Mouse (Mus musculus) lung, embryonic 14.5 days (tissue): ENCODE data around the gene Lrrc4b. TPM values are rescaled to one million over a fixed set of nuclear protein-coding genes. Genes with fewer than 3 reads are reported as not detected.
A peak's percentile ranks its signal among the peaks of the same experiment; 100 is the strongest.

Source experiments
- ATAC-seq: fragments of 200-750 bp; cut with Nextera tagmentation; 2 replicates; pipeline ENCODE4 v1.8.0; 2017; ENCODE audit warnings: mild to moderate bottlenecking, moderate TSS enrichment, moderate library complexity; ENCODE audit not compliant: insufficient read depth
- DNase-seq: peaks from one replicate; pipeline ENCODE4 v3.0.0-alpha.2; 2015
- H3K27ac ChIP-seq: fragments of 300-500 bp; sonication (generic); 2 replicates; pipeline ENCODE4 v1.5.1; 2014; ENCODE audit warnings: low read depth, mild to moderate bottlenecking, moderate library complexity
- H3K27me3 ChIP-seq: fragments of 300-500 bp; sonication (generic); 2 replicates; pipeline ENCODE4 v1.6.1; 2014; ENCODE audit warnings: low read length, control low read depth; ENCODE audit not compliant: insufficient read depth
- H3K36me3 ChIP-seq: fragments of 300-500 bp; sonication (generic); 2 replicates; pipeline ENCODE4 v1.6.1; 2014; ENCODE audit warnings: control low read depth; ENCODE audit not compliant: insufficient read depth
- H3K4me1 ChIP-seq: fragments of 300-500 bp; sonication (generic); 2 replicates; pipeline ENCODE4 v1.6.1; 2014; ENCODE audit warnings: antibody characterized with exemption, control low read depth; ENCODE audit not compliant: insufficient read depth
- H3K4me2 ChIP-seq: fragments of 300-500 bp; sonication (generic); 2 replicates; pipeline ENCODE4 v1.6.1; 2014; ENCODE audit warnings: mild to moderate bottlenecking
- H3K4me3 ChIP-seq: fragments of 300-500 bp; sonication (generic); 2 replicates; pipeline ENCODE4 v1.5.1; 2014; ENCODE audit warnings: low read depth, low read length
- H3K9ac ChIP-seq: fragments of 300-500 bp; sonication (generic); 2 replicates; pipeline ENCODE4 v1.6.1; 2014
- H3K9me3 ChIP-seq: fragments of 300-500 bp; sonication (generic); 2 replicates; pipeline ENCODE4 v1.6.1; 2016; ENCODE audit warnings: low read depth, low read length, control low read depth
- CTCF ChIP-seq: IDR thresholded peaks from 2 replicates; pipeline ENCODE4 v1.5.1; 2016; ENCODE audit warnings: antibody characterized with exemption, low read depth
- WGBS: fragments of 180-500 bp; shearing (Covaris S2); extraction: QIAGEN DNeasy Blood & Tissue Kit; methylation state at CpG from one replicate; pipeline ENCODE4 v1.1.7; 2014; 5-methylcytosine and 5-hydroxymethylcytosine counted together
- polyA plus RNA-seq: library from polyadenylated mRNA; unstranded; fragments of >200 nt; fragmentation: Nextera tagmentation; extraction: Ambion mirVana; gene quantifications from 2 replicates; pipeline ENCODE4 v1.2.1, GENCODE M21; 2014

The Lrrc4b gene
- polyA plus RNA-seq, 1 experiment from 2014 or later: 1.5 TPM

GRCm38 (mm10) chr7:44482836-44483435 is 54.1 kb downstream of the Lrrc4b start:
- H3K4me1 ChIP-seq: no peaks in the 10 kb centered on the region
- no peak for ATAC-seq
- WGBS: 54% methylated on average over 3 of the region's 3 CpGs
- no peaks in the 10 kb centered on the region for H3K27me3 ChIP-seq
- 0 out of 2 replicates have a peak overlapping the region, but pooled peaks have one; percentile 7 for H3K4me2 ChIP-seq
- H3K4me3 ChIP-seq: no peak overlapping the region
- H3K36me3 ChIP-seq: no peaks in the 10 kb centered on the region
- TF ChIP-seq CTCF: no peak
- H3K27ac ChIP-seq: no peak overlapping the region
- no peak overlapping the region for H3K9ac ChIP-seq
- no peak for DNase-seq
- no peaks in the 10 kb centered on the region for H3K9me3 ChIP-seq

- Histone ChIP-seq H3K4me2 (no peak overlapping the region), H3K36me3 (0 out of 2 replicates have a peak, but pooled peaks cover 5% of the 10 kb centered on the region), H3K4me3 (no peak overlapping the region), H3K9me3 (no peaks in the 10 kb centered on the region), H3K27ac (no peak overlapping the region), H3K27me3 (no peaks in the 10 kb centered on the region), H3K9ac (no peak overlapping the region), H3K4me1 (no peaks in the 10 kb centered on the region)
- ATAC-seq (no peak), DNase-seq (no peak)
- WGBS: 91% methylated on average over 1 of the region's 1 CpGs
- no peak for TF ChIP-seq CTCF
Measured at GRCm38 (mm10) chr7:44484109-44484508, 55.3 kb downstream of the Lrrc4b start.

- no peaks in the 10 kb centered on the region for H3K27me3 ChIP-seq
- peak; percentile 91 for DNase-seq
- peak; percentile 99 for TF ChIP-seq CTCF
- peak; percentile 65; the same call in 1 of the 2 replicates for ATAC-seq
- H3K4me2 ChIP-seq: no peak overlapping the region
- H3K27ac ChIP-seq: no peak overlapping the region
- H3K9me3 ChIP-seq: no peaks in the 10 kb centered on the region
- no peak overlapping the region for H3K4me3 ChIP-seq
- no peak overlapping the region for H3K9ac ChIP-seq
- WGBS: 38% methylated on average over 5 of the region's 5 CpGs
- H3K36me3 ChIP-seq: peaks cover 14% of the 10 kb centered on the region
- no peaks in the 10 kb centered on the region for H3K4me1 ChIP-seq
Measured at GRCm38 (mm10) chr7:44484841-44485571, 56.2 kb downstream of the Lrrc4b start.

GRCm38 (mm10) chr7:44485572-44486195 is 56.9 kb downstream of the Lrrc4b start:
- Histone ChIP-seq H3K4me1 (no peaks in the 10 kb centered on the region), H3K9me3 (no peaks in the 10 kb centered on the region), H3K27ac (no peak overlapping the region), H3K27me3 (no peaks in the 10 kb centered on the region), H3K9ac (no peak overlapping the region), H3K4me3 (no peak overlapping the region), H3K36me3 (peaks cover 20% of the 10 kb centered on the region), H3K4me2 (no peak overlapping the region)
- no peak for DNase-seq
- TF ChIP-seq CTCF: no peak
- ATAC-seq: no peak
- WGBS: 60% methylated on average over 7 of the region's 7 CpGs

- 60% methylated on average over 13 of the region's 13 CpGs for WGBS
- Histone ChIP-seq H3K27ac (no peak overlapping the region), H3K36me3 (peaks cover 34% of the 10 kb centered on the region), H3K27me3 (no peaks in the 10 kb centered on the region), H3K9me3 (no peaks in the 10 kb centered on the region), H3K4me3 (no peak overlapping the region), H3K4me2 (no peak overlapping the region), H3K9ac (no peak overlapping the region), H3K4me1 (no peaks in the 10 kb centered on the region)
- ATAC-seq (no peak), DNase-seq (no peak)
- no peak for TF ChIP-seq CTCF
Measured at GRCm38 (mm10) chr7:44486927-44487575, 58.2 kb downstream of the Lrrc4b start.

- Histone ChIP-seq H3K4me3 (no peak overlapping the region), H3K4me1 (no peaks in the 10 kb centered on the region), H3K27me3 (no peaks in the 10 kb centered on the region), H3K9me3 (no peaks in the 10 kb centered on the region), H3K9ac (no peak overlapping the region), H3K36me3 (peaks cover 42% of the 10 kb centered on the region), H3K27ac (no peak overlapping the region), H3K4me2 (no peak overlapping the region)
- WGBS: 85% methylated on average over 7 of the region's 7 CpGs
- DNase-seq: no peak
- ATAC-seq: no peak
- TF ChIP-seq CTCF: no peak
Measured at GRCm38 (mm10) chr7:44487936-44488335, 59.1 kb downstream of the Lrrc4b start.

- Histone ChIP-seq H3K4me3 (no peak overlapping the region), H3K27ac (no peak overlapping the region), H3K36me3 (peaks cover 45% of the 10 kb centered on the region), H3K9me3 (no peaks in the 10 kb centered on the region), H3K4me1 (no peaks in the 10 kb centered on the region), H3K4me2 (no peak overlapping the region), H3K9ac (no peak overlapping the region), H3K27me3 (no peaks in the 10 kb centered on the region)
- 86% methylated on average over 8 of the region's 8 CpGs for WGBS
- ATAC-seq (no peak), DNase-seq (no peak)
- no peak for TF ChIP-seq CTCF
Measured at GRCm38 (mm10) chr7:44488545-44488944, 59.7 kb downstream of the Lrrc4b start.
